Mouse (Mus musculus): ENCODE data around the gene Agk. TPM values are rescaled to one million over a fixed set of nuclear protein-coding genes. Genes with fewer than 3 reads are reported as not detected.

Agk gene
- polyA plus RNA-seq, 1 experiment from 2014 or later = 11.0 TPM

DNA sequence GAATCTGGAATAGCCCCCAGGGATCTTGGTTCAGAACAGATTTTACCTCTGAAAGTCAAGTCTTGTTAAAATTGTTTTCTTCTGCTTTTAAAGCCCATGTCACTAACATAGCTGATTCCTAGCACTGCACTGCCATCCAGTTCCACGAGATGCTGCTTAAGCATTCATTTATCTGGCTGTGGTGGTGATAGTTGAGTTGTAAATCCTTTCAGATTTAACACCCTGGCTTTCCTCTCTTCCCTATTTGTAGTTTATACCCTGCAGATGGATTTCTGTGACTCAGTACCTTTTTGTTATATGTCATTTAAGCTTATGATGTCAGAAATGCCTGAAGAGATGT is 22.8 kb downstream of the Agk start:
- 45% methylated on average over 1 of the region's 1 CpGs for WGBS (ENCODE audit: insufficient replicate concordance)
- Histone ChIP-seq H3K9ac (ENCODE audit: low read depth, low read length) (no peak overlapping the region), H3K4me3 (ENCODE audit: low read depth, low read length) (no peak overlapping the region), H3K27ac (ENCODE audit: low read length) (no peak overlapping the region), H3K27me3 (ENCODE audit: control insufficient read depth, insufficient read depth, low read depth, low read length) (no peaks in the 10 kb centered on the region), H3K4me1 (ENCODE audit: control insufficient read depth, low read depth, low read length) (no peaks in the 10 kb centered on the region), H3K36me3 (ENCODE audit: control insufficient read depth, insufficient read depth) (no peaks in the 10 kb centered on the region), H3K9me3 (replicated peaks; ENCODE audit: control insufficient read depth, low read length) (no peaks in the 10 kb centered on the region), H3K4me2 (ENCODE audit: low read depth, low read length) (no peak overlapping the region)
- no peak for ATAC-seq (ENCODE audit: low read depth)

DNA sequence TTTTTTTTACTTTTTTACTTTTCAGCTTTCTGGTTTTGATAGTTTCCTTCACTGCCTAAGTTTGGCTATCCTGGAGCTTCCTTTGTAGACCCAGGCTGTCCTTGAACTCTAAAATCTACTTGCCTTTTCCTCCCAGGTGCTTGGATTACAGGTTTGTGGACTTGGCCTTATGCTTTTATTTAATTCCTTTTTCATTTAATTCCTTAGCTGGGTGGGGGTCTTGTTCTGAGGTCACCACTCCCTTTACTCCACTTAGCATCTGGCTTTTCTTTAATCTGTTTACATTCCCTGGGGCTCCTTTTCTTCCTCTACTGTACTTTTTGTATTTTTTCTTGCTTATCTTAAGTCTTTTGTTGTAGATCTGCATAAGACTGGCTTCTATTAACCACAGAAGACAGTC is 25.1 kb downstream of the Agk start:
- Histone ChIP-seq H3K27me3 (ENCODE audit: control insufficient read depth, insufficient read depth, low read depth, low read length) (no peaks in the 10 kb centered on the region), H3K4me1 (ENCODE audit: control insufficient read depth, low read depth, low read length) (no peaks in the 10 kb centered on the region), H3K4me2 (ENCODE audit: low read depth, low read length) (no peak overlapping the region), H3K4me3 (ENCODE audit: low read depth, low read length) (no peak overlapping the region), H3K27ac (ENCODE audit: low read length) (no peak overlapping the region), H3K36me3 (ENCODE audit: control insufficient read depth, insufficient read depth) (no peaks in the 10 kb centered on the region), H3K9me3 (replicated peaks; ENCODE audit: control insufficient read depth, low read length) (no peaks in the 10 kb centered on the region), H3K9ac (ENCODE audit: low read depth, low read length) (no peak overlapping the region)
- ATAC-seq (ENCODE audit: low read depth) = no peak

DNA sequence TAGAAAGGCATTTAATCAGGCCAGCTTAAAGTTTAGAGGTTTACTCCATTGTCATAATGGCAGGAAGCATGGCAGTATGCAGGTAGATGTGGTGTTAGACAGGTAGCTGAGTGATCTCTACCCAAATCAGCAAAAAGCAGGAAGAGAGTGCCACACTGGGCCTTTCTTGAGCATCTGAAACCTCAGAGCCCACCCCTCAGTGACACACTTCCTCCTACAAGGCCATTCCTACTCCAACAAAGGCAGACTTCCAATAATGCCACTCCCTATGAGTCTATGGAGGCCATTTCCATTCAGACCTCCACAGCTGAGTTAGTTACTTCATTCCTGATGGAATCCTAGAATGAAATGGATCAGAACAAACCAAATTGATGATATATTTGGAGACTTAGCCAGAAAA is 25.9 kb downstream of the Agk start:
- Histone ChIP-seq H3K4me3 (ENCODE audit: low read depth, low read length) (no peak overlapping the region), H3K4me2 (ENCODE audit: low read depth, low read length) (no peak overlapping the region), H3K4me1 (ENCODE audit: control insufficient read depth, low read depth, low read length) (no peaks in the 10 kb centered on the region), H3K9me3 (replicated peaks; ENCODE audit: control insufficient read depth, low read length) (no peaks in the 10 kb centered on the region), H3K9ac (ENCODE audit: low read depth, low read length) (no peak overlapping the region), H3K27me3 (ENCODE audit: control insufficient read depth, insufficient read depth, low read depth, low read length) (no peaks in the 10 kb centered on the region), H3K36me3 (ENCODE audit: control insufficient read depth, insufficient read depth) (no peaks in the 10 kb centered on the region), H3K27ac (ENCODE audit: low read length) (no peak overlapping the region)
- no peak for ATAC-seq (ENCODE audit: low read depth)

DNA sequence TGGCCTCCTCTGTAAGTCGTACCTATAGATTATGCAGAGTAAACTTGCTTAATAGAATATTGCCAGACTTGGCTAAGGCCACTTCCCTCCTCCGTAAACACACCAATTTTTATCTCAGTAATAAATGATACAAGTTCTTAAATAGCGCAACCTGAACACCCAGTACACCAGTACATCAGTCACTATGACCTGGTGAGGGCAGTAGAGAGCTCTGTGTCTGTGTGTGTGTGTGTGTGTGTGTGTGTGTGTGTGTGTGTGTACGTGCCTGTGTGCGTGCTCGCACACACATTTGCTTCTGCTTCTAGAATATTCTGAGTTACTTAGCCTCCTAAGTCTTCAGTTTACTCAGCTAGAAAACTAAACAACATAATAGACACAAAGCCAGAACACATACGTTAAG is 28.4 kb downstream of the Agk start:
- Histone ChIP-seq H3K27me3 (ENCODE audit: control insufficient read depth, insufficient read depth, low read depth, low read length) (no peaks in the 10 kb centered on the region), H3K27ac (ENCODE audit: low read length) (no peak overlapping the region), H3K9me3 (replicated peaks; ENCODE audit: control insufficient read depth, low read length) (no peaks in the 10 kb centered on the region), H3K4me3 (ENCODE audit: low read depth, low read length) (no peak overlapping the region), H3K36me3 (ENCODE audit: control insufficient read depth, insufficient read depth) (no peaks in the 10 kb centered on the region), H3K4me1 (ENCODE audit: control insufficient read depth, low read depth, low read length) (no peaks in the 10 kb centered on the region), H3K4me2 (ENCODE audit: low read depth, low read length) (no peak overlapping the region), H3K9ac (ENCODE audit: low read depth, low read length) (no peak overlapping the region)
- WGBS (ENCODE audit: insufficient replicate concordance) = 84% methylated on average over 7 of the region's 7 CpGs
- no peak for ATAC-seq (ENCODE audit: low read depth)

DNA sequence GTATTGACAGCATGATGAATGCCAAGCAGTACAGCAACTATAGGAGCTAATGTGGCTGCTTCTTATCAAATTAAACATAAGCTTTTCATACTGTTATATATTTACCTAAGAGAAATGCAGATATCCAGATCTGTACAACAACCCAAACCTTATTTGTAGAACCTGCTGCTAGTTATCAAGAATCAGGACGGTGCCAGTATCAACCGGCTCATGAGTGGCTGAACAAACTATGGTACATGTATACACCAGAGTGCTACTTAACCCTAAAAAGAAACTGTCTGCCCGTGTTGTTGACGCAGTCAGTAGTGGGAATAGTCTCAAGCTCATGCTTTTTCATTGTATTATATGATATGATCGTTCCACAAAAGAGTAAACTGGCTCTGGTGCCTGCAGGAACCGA is 46.1 kb downstream of the Agk start:
- Histone ChIP-seq H3K9me3 (replicated peaks; ENCODE audit: control insufficient read depth, low read length) (no peaks in the 10 kb centered on the region), H3K4me3 (ENCODE audit: low read depth, low read length) (no peak overlapping the region), H3K27me3 (ENCODE audit: control insufficient read depth, insufficient read depth, low read depth, low read length) (no peaks in the 10 kb centered on the region), H3K36me3 (ENCODE audit: control insufficient read depth, insufficient read depth) (no peaks in the 10 kb centered on the region), H3K9ac (ENCODE audit: low read depth, low read length) (no peak overlapping the region), H3K4me1 (ENCODE audit: control insufficient read depth, low read depth, low read length) (no peaks in the 10 kb centered on the region), H3K27ac (ENCODE audit: low read length) (no peak overlapping the region), H3K4me2 (ENCODE audit: low read depth, low read length) (no peak overlapping the region)
- 76% methylated on average over 6 of the region's 6 CpGs for WGBS (ENCODE audit: insufficient replicate concordance)
- no peak for ATAC-seq (ENCODE audit: low read depth)

DNA sequence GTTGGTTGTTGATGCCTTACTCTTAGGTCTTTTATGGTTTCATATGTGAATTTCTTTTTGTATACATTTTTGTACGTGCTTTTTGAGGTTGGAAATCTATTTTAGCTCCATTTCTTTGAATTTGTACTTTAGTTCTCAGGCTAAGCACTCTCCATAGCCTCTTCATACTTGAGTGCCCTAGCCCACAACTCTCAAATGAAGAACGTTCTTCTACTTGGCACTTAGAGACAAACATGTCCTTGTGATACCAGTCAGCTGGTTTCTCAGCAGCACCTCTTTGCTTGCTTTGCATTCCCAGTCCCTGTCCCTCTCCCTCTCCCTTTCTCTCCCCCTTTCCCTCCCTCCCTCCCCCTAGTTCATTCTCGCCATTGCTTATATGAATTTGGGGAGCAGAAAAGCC is 55.2 kb downstream of the Agk start:
- Histone ChIP-seq H3K9me3 (replicated peaks; ENCODE audit: control insufficient read depth, low read length) (no peaks in the 10 kb centered on the region), H3K4me1 (ENCODE audit: control insufficient read depth, low read depth, low read length) (no peaks in the 10 kb centered on the region), H3K9ac (ENCODE audit: low read depth, low read length) (no peak overlapping the region), H3K4me2 (ENCODE audit: low read depth, low read length) (no peak overlapping the region), H3K27me3 (ENCODE audit: control insufficient read depth, insufficient read depth, low read depth, low read length) (no peaks in the 10 kb centered on the region), H3K27ac (ENCODE audit: low read length) (no peak overlapping the region), H3K36me3 (ENCODE audit: control insufficient read depth, insufficient read depth) (no peaks in the 10 kb centered on the region), H3K4me3 (ENCODE audit: low read depth, low read length) (no peak overlapping the region)
- ATAC-seq (ENCODE audit: low read depth) = no peak
- 67% methylated on average over 3 of the region's 3 CpGs for WGBS (ENCODE audit: insufficient replicate concordance)

DNA sequence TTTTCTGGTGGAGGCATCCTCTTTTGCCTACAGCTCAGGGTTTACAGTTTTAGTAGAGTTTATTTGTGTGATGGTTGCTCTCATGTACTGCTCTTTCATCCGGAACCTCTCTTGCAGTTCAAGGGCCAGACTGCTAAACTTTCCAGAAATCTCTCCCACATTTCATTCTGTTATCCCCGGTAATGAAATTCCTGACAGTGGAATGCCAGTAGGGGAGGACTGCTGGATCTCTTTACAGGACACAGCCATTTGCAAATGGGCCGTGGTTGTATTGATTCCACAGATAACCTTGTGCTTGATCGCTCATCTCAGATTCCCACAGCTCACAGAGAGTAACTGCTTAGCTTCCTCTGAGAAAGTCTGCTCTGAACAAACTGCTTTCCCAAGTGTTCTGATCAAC is 56.9 kb downstream of the Agk start:
- no peak overlapping the region for H3K4me3 ChIP-seq (ENCODE audit: low read depth, low read length)
- H3K36me3 ChIP-seq (ENCODE audit: control insufficient read depth, insufficient read depth) = no peaks in the 10 kb centered on the region
- ATAC-seq (ENCODE audit: low read depth) = no peak
- H3K27me3 ChIP-seq (ENCODE audit: control insufficient read depth, insufficient read depth, low read depth, low read length) = no peaks in the 10 kb centered on the region
- no peaks in the 10 kb centered on the region for H3K9me3 ChIP-seq (replicated peaks; ENCODE audit: control insufficient read depth, low read length)
- 73% methylated on average over 4 of the region's 4 CpGs for WGBS (ENCODE audit: insufficient replicate concordance)
- no peak overlapping the region for H3K9ac ChIP-seq (ENCODE audit: low read depth, low read length)
- H3K27ac ChIP-seq (ENCODE audit: low read length) = no peak overlapping the region
- no peak overlapping the region for H3K4me2 ChIP-seq (ENCODE audit: low read depth, low read length)
- no peaks in the 10 kb centered on the region for H3K4me1 ChIP-seq (ENCODE audit: control insufficient read depth, low read depth, low read length)

DNA sequence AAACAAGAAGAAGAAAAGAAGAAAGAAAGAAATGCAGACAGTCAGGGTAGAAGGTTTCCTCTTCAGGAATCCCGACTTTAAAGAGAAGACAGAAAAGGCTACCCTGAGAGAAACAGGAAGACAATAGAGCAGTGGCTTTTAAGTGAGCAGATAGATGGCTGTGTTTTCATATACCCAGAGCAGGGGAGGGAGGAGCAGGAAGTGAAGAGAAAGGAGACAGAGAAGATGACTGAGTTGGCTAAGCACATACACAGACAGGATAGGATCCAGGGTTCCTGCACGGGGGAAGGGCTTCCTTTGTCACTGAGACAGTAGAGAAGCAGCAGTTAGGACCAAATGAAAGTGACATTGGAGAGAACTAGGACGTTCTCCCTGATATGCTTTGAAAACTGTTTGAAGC is 60.7 kb downstream of the Agk start:
- WGBS (ENCODE audit: insufficient replicate concordance) = 26% methylated on average over 3 of the region's 3 CpGs
- no peak for ATAC-seq (ENCODE audit: low read depth)
- Histone ChIP-seq H3K4me1 (ENCODE audit: control insufficient read depth, low read depth, low read length) (peaks cover 4% of the 10 kb centered on the region; the same call in 1 of the 2 replicates), H3K36me3 (ENCODE audit: control insufficient read depth, insufficient read depth) (no peaks in the 10 kb centered on the region), H3K9me3 (replicated peaks; ENCODE audit: control insufficient read depth, low read length) (no peaks in the 10 kb centered on the region), H3K27me3 (ENCODE audit: control insufficient read depth, insufficient read depth, low read depth, low read length) (no peaks in the 10 kb centered on the region), H3K4me2 (ENCODE audit: low read depth, low read length) (no peak overlapping the region), H3K4me3 (ENCODE audit: low read depth, low read length) (no peak overlapping the region), H3K27ac (ENCODE audit: low read length) (no peak overlapping the region), H3K9ac (ENCODE audit: low read depth, low read length) (no peak overlapping the region)

DNA sequence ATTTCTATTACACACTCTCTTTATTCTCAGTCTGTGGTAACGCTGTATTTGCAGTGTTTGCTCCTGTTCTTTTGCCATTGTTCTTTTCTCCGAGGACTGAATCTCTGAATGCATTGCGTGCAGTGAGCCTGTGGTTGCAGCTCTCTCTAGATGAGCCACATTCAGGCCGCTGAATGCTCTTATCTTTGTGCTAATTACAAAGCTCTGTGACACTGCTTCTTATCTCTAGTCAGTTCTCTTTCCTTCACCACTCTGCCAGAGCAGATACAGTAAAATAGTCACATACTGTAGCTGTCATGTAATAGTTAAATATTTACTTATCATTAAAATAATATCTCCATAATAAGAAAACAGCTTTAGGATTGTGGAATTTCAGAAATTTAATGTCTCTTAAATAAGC is 63.7 kb downstream of the Agk start:
- WGBS (ENCODE audit: insufficient replicate concordance) = 24% methylated on average over 4 of the region's 4 CpGs
- Histone ChIP-seq H3K4me2 (ENCODE audit: low read depth, low read length) (no peak overlapping the region), H3K4me3 (ENCODE audit: low read depth, low read length) (no peak overlapping the region), H3K9me3 (replicated peaks; ENCODE audit: control insufficient read depth, low read length) (no peaks in the 10 kb centered on the region), H3K27ac (ENCODE audit: low read length) (no peak overlapping the region), H3K27me3 (ENCODE audit: control insufficient read depth, insufficient read depth, low read depth, low read length) (no peaks in the 10 kb centered on the region), H3K4me1 (ENCODE audit: control insufficient read depth, low read depth, low read length) (peaks cover 4% of the 10 kb centered on the region; the same call in 1 of the 2 replicates), H3K9ac (ENCODE audit: low read depth, low read length) (no peak overlapping the region), H3K36me3 (ENCODE audit: control insufficient read depth, insufficient read depth) (no peaks in the 10 kb centered on the region)
- ATAC-seq (ENCODE audit: low read depth) = peak; percentile 63

DNA sequence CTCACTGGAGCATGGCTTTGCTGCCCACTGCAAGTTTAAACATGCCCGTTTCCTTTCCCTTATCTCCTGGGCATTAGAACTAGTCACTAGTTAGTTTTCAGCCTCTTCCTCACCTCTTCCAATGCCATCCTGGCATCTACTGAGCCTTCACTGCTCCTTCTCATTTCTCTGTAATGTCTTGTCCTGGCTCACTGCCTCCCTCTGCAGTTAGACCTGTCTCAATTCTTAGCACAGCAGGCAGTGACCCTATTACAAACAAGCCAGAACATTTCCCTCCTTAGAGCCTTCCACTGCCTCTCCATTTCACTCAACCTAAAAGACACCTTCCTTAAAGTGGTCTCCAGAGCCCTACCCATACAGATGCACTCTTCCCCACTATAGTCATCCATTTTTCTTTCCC is 66.0 kb downstream of the Agk start:
- no peak overlapping the region for H3K9ac ChIP-seq (ENCODE audit: low read depth, low read length)
- no peaks in the 10 kb centered on the region for H3K36me3 ChIP-seq (ENCODE audit: control insufficient read depth, insufficient read depth)
- H3K4me3 ChIP-seq (ENCODE audit: low read depth, low read length) = no peak overlapping the region
- H3K9me3 ChIP-seq (replicated peaks; ENCODE audit: control insufficient read depth, low read length) = no peaks in the 10 kb centered on the region
- no peaks in the 10 kb centered on the region for H3K27me3 ChIP-seq (ENCODE audit: control insufficient read depth, insufficient read depth, low read depth, low read length)
- no peak overlapping the region for H3K4me2 ChIP-seq (ENCODE audit: low read depth, low read length)
- H3K4me1 ChIP-seq (ENCODE audit: control insufficient read depth, low read depth, low read length) = peaks cover 4% of the 10 kb centered on the region; the same call in 1 of the 2 replicates
- no peak for ATAC-seq (ENCODE audit: low read depth)
- 69% methylated on average over 1 of the region's 1 CpGs for WGBS (ENCODE audit: insufficient replicate concordance)
- H3K27ac ChIP-seq (ENCODE audit: low read length) = no peak overlapping the region
